Mouse (Mus musculus): Measurements from ENCODE around the gene Nde1. TPM values are rescaled to one million over a fixed set of nuclear protein-coding genes. Genes with fewer than 3 reads are reported as not detected.

Gene Nde1
- polyA plus RNA-seq, 1 experiment from 2014 or later: 96.4 TPM

GRCm38 (mm10) chr16:14242059-14242458, 79.0 kb downstream of the Nde1 start:
- H3K27ac ChIP-seq: no peak overlapping the region
- 68% methylated on average over 3 of the region's 3 CpGs for WGBS
- H3K9ac ChIP-seq: no peak overlapping the region
- H3K27me3 ChIP-seq: no peaks in the 10 kb centered on the region
- no peaks in the 10 kb centered on the region for H3K4me1 ChIP-seq
- H3K36me3 ChIP-seq: no peaks in the 10 kb centered on the region
- H3K4me2 ChIP-seq: no peak overlapping the region
- H3K4me3 ChIP-seq: no peak overlapping the region
- no peaks in the 10 kb centered on the region for H3K9me3 ChIP-seq
- no peak for ATAC-seq (ENCODE audit: insufficient number of reproducible peaks, low FRiP score, low TSS enrichment, low read depth)

MicroRNAs encoded within 50 kb of the gene (microRNA counts, 519-probe panel; counts per million panel counts)
- 2,728 counts per million, percentile 59 among the panel's probes with 10 or more counts for microRNA mmu-miR-484

Small RNAs within 50 kb of the gene (microRNA-seq; reads per million reads assigned to microRNA genes)
- gene Gm27671: 0.61 reads per million
- gene Mir484: 1,895 reads per million, percentile 81 among the genes with 10 or more reads in this experiment

Other genes with a start within 250 kb of the Nde1 start
- 1.3 and 1.4 TPM in 2 replicates for gene 2900011O08Rik, start 176.7 kb upstream of the Nde1 start, polyA plus RNA-seq (2015; fragmentation: Nextera tagmentation; extraction: Ambion mirVana)
- gene Ifitm7, start 176.4 kb upstream of the Nde1 start, polyA plus RNA-seq (2015; fragmentation: Nextera tagmentation; extraction: Ambion mirVana): not detected in 2 replicates
- 14.5 and 17.7 TPM in 2 replicates for gene Marf1, start 76 bp downstream of the Nde1 start, polyA plus RNA-seq (2015; fragmentation: Nextera tagmentation; extraction: Ambion mirVana)
- gene Myh11, start 128.1 kb downstream of the Nde1 start, polyA plus RNA-seq (2015; fragmentation: Nextera tagmentation; extraction: Ambion mirVana): 1.9 and 3.0 TPM in 2 replicates
- gene Fopnl, start 154.1 kb downstream of the Nde1 start, polyA plus RNA-seq (2015; fragmentation: Nextera tagmentation; extraction: Ambion mirVana): 143 and 149 TPM in 2 replicates
- gene Abcc1, start 198.3 kb downstream of the Nde1 start, polyA plus RNA-seq (2015; fragmentation: Nextera tagmentation; extraction: Ambion mirVana): 14.8 and 15.6 TPM in 2 replicates

Data from limb, embryonic 15.5 days (tissue).